Mouse (Mus musculus) stomach, postnatal 0 days (tissue): ENCODE data around the gene Gm10217.

Source experiments
- CTCF ChIP-seq: IDR thresholded peaks from 2 replicates; pipeline ENCODE4 v1.5.1; 2016; ENCODE audit warnings: antibody characterized with exemption, low read depth, mild to moderate bottlenecking, moderate library complexity
- EP300 ChIP-seq: optimal IDR thresholded peaks from 2 replicates; pipeline ENCODE3; 2016; ENCODE audit warnings: antibody characterized with exemption

- no peak for TF ChIP-seq CTCF
- TF ChIP-seq EP300, result no peak
These were observed 35.6 kb downstream of the Gm10217 start for GRCm38 (mm10) chr8:9899673-9900072.
